Mouse (Mus musculus) left cerebral cortex, postnatal 25 days (tissue): ENCODE results near the gene Racgap1. TPM values are rescaled to one million over a fixed set of nuclear protein-coding genes. Genes with fewer than 3 reads are reported as not detected.

ENCODE experiments used
- total RNA-seq, 2 experiments: library from RNA; stranded (reverse); gene quantifications; 2 replicates each; pipeline ENCODE4 v1.2.3; 2021

Gene Racgap1
- total RNA-seq, 2 experiments from 2014 or later: 6.8 to 9.2 TPM

Other genes with a start within 250 kb of the Racgap1 start
- gene Nckap5l, start 193.9 kb downstream of the Racgap1 start, total RNA-seq: 10 to 100 TPM; 16.8 to 22.3 TPM
- gene Bcdin3d, start 176.9 kb downstream of the Racgap1 start, total RNA-seq: 1 to 10 TPM; 4.6 to 4.9 TPM
- gene Faim2, start 123.5 kb downstream of the Racgap1 start, total RNA-seq: 100 to 1,000 TPM; 318 to 355 TPM
- gene Aqp2, start 72.6 kb downstream of the Racgap1 start, total RNA-seq: not detected
- under 1 TPM; 0.50 to 0.76 TPM for gene Aqp5, start 60.9 kb downstream of the Racgap1 start, total RNA-seq
- under 1 TPM; 0.48 to 0.62 TPM for gene Aqp6, start 50.3 kb downstream of the Racgap1 start, total RNA-seq
- gene Asic1, start 18.7 kb upstream of the Racgap1 start, total RNA-seq: 10 to 100 TPM; 73.8 to 78.5 TPM
- gene Smarcd1, start 50.5 kb upstream of the Racgap1 start, total RNA-seq: 100 to 1,000 TPM; 159 to 164 TPM
- gene Gm17349, start 53.8 kb upstream of the Racgap1 start, total RNA-seq: 1 to 10 TPM; 7.1 to 7.6 TPM
- gene Gpd1, start 65.9 kb upstream of the Racgap1 start, total RNA-seq: 10 to 100 TPM; 86.4 to 88.3 TPM
- gene Cox14, start 74.0 kb upstream of the Racgap1 start, total RNA-seq: 100 to 1,000 TPM; 126 to 128 TPM
- gene Cers5, start 121.2 kb upstream of the Racgap1 start, total RNA-seq: 10 to 100 TPM; 38.8 to 39.6 TPM
- gene Lima1, start 223.8 kb upstream of the Racgap1 start, total RNA-seq: 1 to 10 TPM; 9.1 to 9.3 TPM